Mouse (Mus musculus) gastrocnemius, adult 18-20 months (tissue): ENCODE measurements around the gene Pfn4. TPM values are rescaled to one million over a fixed set of nuclear protein-coding genes. Genes with fewer than 3 reads are reported as not detected.
A peak's percentile ranks its signal among the peaks of the same experiment; 100 is the strongest.
"Not testable (repeated sequence)": the region's sequence is repeated elsewhere in the genome, so short reads cannot be mapped to it uniquely, and the experiment has no call there.

Experiments
- DNase-seq: peaks from one replicate; pipeline ENCODE4 v3.0.0; 2021; ENCODE audit warnings: low spot score
- total RNA-seq, 2 experiments: library from RNA; stranded (reverse); gene quantifications; 2 replicates each; pipeline ENCODE4 v1.2.3; 2021

Pfn4 gene
- total RNA-seq, 2 experiments from 2014 or later: 1.4 to 2.3 TPM

GRCm38 (mm10) chr12:4784466-4784865, 15.6 kb downstream of the Pfn4 start:
- no peak for DNase-seq

GRCm38 (mm10) chr12:4788128-4788527, 19.3 kb downstream of the Pfn4 start:
- not testable (repeated sequence) for DNase-seq

- no peak for DNase-seq
Measured at GRCm38 (mm10) chr12:4793718-4794117, 24.9 kb downstream of the Pfn4 start.

GRCm38 (mm10) chr12:4797471-4797870, 28.6 kb downstream of the Pfn4 start:
- not testable (repeated sequence) for DNase-seq

GRCm38 (mm10) chr12:4811036-4811435, 42.2 kb downstream of the Pfn4 start:
- no peak for DNase-seq

- DNase-seq: no peak
Measured at GRCm38 (mm10) chr12:4811705-4812104, 42.9 kb downstream of the Pfn4 start.

- no peak for DNase-seq
Measured at GRCm38 (mm10) chr12:4813636-4814035, 44.8 kb downstream of the Pfn4 start.

GRCm38 (mm10) chr12:4816680-4817360, 48.0 kb downstream of the Pfn4 start:
- DNase-seq: peak; percentile 5

- DNase-seq: peak; percentile 99
Measured at GRCm38 (mm10) chr12:4817361-4818101, 48.7 kb downstream of the Pfn4 start, which contains the start of gene Sf3b6. Sf3b6 (plus strand) TSS chr12:4817544.

- DNase-seq: no peak
Measured at GRCm38 (mm10) chr12:4827256-4827655, 58.4 kb downstream of the Pfn4 start.

Other genes with a start within 250 kb of the Pfn4 start
- gene Itsn2, start 176.4 kb upstream of the Pfn4 start, total RNA-seq: 10 to 100 TPM; 22.7 to 25.7 TPM
- not detected for gene Gm3625, start 176.1 kb upstream of the Pfn4 start, total RNA-seq
- under 1 TPM; 0.12 to 0.25 TPM for gene Fam228a, start 30.6 kb upstream of the Pfn4 start, total RNA-seq
- gene Fam228b, start 245 bp downstream of the Pfn4 start, total RNA-seq: 1 to 10 TPM; 7.8 to 8.8 TPM
- gene Sf3b6, start 48.5 kb downstream of the Pfn4 start, total RNA-seq: 10 to 100 TPM; 32.5 to 35.7 TPM
- 1 to 10 TPM in 1 of 2 experiments, under 1 TPM in 1; 0.39 to 1.1 TPM for gene Fkbp1b, start 72.6 kb downstream of the Pfn4 start, total RNA-seq
- 1 to 10 TPM; 5.6 to 6.2 TPM for gene Wdcp, start 74.3 kb downstream of the Pfn4 start, total RNA-seq
- under 1 TPM; 0.66 TPM for gene Mfsd2b, start 105.3 kb downstream of the Pfn4 start, total RNA-seq
- 100 to 1,000 TPM; 141 to 142 TPM for gene Ubxn2a, start 138.7 kb downstream of the Pfn4 start, total RNA-seq
- 10 to 100 TPM; 11.3 to 12.0 TPM for gene Atad2b, start 148.3 kb downstream of the Pfn4 start, total RNA-seq